Mouse (Mus musculus): ENCODE measurements at regions not wholly inside any gene's neighbourhood (a gene's known extent, or its start where the extent isn't known, plus 50 kb on each side); places are given as distances from the start of the nearest gene placed in this dataset.

DNA sequence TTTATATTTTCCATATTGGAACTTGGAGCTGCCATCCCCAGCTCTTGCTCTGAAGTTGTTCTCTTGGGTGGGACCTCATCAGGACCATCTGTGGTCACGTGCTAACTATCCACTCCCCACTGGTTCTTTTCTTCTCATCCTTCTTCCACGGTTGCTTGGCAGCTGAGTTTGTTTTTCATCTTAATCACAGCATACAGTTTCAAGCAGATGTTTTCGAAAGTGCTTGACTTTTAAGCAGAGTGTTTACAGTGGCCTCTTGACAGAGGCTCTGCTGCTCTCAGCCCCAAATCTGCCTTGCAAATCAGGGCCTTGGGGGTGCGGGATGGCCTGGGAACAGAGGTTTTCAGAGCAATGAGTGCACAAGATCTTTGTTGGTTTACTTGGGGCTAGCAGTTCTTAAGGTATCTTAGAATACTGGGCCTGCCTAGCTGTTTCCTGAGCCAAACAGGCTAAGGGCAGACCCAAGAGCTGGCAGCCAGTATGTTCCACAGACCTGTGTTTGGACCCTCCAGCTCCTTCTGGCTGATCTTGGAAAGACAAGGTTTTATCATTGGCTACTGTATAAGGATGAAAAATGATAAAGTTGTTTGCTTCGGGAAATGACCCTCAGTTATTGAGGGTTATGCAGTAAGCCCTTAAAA lies 113.0 kb upstream of the Sash1 start:
- no peak for DNase-seq (ENCODE audit: low read depth, low spot score)

DNA sequence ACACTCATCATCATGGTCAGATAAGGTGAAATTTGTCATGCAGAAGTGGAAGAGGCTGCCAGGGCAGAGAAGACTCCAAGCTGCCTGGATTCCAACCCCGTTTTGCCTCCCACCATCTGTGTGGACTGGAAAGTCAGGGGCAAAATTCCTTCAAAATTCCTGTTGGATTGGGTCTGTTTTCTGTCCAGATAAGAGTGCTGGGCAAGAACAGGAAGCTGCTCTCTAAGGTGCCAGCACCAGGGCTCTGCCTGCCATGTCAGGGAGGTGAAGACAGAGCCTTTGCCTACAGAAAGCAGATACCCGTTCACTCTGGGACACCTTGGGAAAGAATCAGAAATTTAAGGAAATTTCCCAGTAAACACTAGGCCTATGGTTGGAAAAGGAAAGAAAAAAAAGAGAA lies 112.5 kb upstream of the Sash1 start:
- DNase-seq (ENCODE audit: low read depth, low spot score): no peak

DNA sequence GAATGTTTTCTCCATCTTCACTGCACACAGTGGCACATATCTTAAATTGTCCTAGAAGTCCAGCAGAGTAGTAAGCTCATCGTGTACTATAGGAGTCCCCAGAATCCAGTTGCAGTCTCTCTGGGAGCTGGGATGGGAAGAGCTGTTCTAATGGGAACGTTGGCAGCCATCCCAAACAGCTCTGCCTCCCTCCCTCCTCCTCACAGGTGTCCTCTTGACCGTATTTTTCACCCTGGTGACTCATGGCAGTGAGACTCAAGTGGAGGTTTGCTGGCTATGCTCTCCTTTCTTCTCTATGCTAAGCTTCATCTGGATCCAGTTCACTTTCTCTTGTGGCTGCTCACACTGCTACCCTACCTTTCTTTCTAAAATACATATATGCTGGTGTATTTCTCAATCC lies 109.2 kb upstream of the Sash1 start:
- no peak for DNase-seq (ENCODE audit: low read depth, low spot score)

DNA sequence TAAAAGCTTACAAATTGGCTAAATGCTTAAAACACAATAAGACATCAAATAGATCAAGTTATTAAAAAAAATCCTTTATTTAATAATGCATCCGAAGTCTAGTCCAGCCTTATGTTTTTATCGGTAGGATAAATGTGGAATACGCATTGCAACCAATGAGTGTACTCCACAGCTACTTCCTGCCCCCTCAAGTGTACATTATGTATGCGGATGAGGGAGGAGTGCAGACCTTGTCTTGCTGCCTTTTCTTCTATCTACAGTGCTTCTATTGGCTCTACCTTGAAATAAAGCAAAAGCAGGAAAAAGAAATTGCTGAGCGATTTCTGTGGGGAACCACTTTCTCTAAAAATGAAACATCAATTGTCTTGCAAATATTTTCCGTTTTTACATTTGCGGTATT lies 100.5 kb upstream of the Sash1 start:
- DNase-seq (ENCODE audit: low read depth, low spot score): no peak

DNA sequence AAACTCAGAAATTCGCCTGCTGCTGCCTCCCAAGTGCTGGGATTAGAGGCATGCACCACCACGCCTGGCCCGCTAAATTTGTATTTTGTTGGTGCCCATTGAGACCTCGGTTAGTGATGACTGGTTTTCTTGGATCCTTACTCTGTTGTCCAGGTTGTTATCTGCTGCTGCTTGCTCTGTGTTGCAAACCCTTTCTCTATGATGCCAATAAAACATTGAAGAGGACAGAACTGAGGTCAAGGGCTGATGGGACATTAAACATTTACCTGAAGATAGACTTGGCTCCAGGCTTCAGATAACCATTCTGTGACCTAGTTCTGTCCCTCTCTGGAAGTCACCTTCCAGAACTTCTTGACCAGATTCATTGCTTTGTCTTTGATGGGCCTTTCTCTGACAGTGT lies 97.5 kb upstream of the Sash1 start:
- DNase-seq (ENCODE audit: low read depth, low spot score): no peak

DNA sequence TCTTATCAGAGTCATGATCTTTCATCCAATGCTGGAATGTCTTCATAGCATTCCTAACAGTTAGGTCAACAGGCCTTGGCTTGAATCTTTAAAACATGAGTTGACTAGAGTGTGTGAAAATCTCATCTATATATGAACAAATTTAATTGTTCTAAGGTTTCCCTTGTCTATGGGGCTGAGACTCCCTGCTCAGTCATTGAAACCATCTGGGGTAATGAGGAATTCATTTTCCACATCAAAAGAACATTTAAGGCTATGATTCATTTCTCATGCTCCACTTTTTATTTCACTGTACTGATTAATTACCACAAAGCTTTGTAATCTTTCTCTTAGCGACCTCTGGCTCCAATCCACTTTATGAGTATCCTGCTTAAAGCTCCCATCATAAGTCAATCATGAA lies 94.7 kb upstream of the Sash1 start:
- DNase-seq (ENCODE audit: low read depth, low spot score): no peak

DNA sequence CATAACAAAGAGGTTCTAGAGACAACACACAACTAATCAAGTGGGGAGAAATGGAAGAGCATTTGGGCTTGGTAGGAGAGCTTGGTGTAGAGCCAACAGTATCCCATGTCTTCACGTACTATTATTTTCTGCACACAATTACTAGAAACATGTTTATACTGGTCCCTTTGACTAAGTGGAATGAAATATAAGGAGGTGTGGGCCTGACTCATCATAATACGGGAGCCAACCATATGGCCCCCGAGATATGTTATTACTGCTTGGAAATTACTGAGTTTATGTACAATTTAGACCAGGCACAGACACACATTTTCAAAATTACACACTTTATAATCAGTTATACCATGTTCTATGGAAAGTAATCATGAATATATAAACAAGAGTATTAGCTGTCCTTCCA lies 92.7 kb upstream of the Sash1 start:
- no peak for DNase-seq (ENCODE audit: low read depth, low spot score)

DNA sequence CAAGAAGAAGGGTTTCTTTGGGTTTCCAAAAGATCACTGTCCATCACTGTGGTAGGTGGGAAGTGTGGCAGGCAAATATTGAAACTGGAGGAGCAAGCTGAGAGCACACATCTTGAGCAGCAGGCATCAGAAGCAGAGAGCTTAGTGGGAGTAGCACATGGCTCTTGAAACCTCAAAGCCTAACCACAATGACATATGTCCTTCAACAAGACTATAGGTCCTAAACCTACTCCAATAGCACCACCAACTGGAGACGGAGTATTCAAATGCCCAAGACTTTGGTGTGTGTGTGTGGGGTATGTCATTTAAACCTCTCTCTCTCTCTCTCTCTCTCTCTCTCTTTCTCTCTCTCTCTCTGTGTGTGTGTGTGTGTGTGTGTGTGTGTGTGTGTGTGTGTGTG lies 88.1 kb upstream of the Sash1 start:
- DNase-seq (ENCODE audit: low read depth, low spot score): peak; percentile 33

DNA sequence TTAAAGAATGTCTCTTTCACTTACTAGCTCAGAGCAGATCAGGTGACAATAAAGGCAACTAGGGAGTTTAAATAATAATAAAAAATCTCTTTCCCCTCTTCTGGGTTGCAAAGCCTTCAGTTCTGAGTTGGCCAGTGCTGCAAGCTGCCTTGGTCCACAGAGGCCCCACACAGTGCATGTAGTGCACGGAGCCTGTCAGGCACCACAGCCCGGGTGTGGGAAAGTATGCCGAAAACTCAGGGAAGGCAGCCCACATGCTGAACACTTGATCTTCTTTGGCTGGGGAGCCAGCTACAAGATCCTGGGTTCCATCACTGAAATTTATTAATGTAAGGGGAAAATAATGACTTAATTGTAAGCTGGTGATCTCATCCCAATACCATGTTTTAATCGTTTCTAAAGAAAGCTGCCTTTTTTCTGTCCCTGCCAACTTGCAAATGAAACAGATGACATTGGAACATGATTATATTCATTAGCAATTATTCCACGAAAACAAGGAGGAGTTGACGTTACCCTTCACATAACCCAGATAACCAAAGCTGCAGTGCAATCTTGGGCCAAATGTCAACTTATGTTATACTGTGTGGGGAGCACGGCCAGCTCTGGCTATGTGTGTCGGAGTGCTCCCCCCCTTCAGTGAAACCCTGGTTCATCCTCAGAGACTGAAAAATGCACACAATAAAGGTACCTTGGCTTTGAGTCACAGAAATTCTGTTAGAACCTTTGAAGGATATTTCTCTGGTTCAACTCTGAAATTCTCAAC lies 87.1 kb upstream of the Sash1 start:
- no peak for DNase-seq (ENCODE audit: low read depth, low spot score)

DNA sequence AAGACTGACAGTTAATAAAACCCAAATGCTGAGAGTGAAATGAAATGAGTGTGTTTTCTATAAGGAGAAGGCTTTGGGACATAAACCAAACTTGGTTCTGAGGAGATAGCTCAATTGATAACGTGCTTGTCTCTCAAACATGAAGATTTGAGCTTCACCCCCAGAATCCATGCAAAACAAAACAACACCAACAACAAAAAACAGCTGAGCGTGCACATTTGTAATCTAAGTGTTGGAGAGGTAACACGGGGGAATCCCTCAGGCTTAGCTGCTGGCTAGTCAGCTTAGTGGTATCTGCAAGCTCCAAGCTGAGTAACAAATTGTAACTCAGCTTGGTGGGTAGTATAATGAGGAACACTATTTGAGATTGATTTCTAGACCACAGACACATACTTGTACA lies 84.9 kb upstream of the Sash1 start:
- DNase-seq (ENCODE audit: low read depth, low spot score): no peak

DNA sequence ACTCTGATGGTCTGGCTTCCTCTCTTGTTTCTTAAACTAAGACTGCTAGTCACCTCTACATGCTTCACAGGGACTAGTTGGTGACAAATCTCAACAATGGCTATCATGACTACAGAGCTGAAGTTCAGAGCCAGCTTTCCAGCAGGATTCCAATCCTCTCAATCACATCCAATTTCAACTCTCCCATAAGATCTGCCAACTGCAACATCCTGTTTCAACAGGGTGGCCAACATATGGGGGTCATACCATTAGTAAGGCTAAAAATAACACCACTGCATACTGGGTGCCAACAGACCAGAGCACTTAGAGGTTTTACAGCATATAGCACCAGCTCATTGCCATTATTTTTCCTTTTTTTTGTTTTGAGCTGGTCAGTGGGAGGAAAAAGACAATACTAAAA lies 83.7 kb upstream of the Sash1 start:
- no peak for DNase-seq (ENCODE audit: low read depth, low spot score)

DNA sequence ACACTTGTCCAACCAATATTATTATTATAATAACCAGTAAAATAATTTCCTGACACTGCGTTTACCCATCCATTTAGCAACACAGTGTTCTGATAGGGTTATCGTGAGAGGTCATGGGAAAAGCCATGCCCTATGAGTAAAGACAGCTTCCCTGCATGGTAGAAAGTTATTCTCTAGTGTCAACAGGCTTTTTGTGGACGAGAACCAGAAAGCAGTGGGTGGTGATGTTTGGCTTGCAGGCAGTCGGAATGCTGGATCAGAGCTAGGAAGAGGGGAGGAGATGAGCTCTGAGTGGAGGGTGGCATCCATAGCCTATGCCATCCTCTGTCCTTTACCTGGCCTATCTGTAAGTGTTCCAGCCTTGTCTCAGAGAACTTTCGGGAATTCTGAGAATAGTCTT lies 83.1 kb upstream of the Sash1 start:
- no peak for DNase-seq (ENCODE audit: low read depth, low spot score)

DNA sequence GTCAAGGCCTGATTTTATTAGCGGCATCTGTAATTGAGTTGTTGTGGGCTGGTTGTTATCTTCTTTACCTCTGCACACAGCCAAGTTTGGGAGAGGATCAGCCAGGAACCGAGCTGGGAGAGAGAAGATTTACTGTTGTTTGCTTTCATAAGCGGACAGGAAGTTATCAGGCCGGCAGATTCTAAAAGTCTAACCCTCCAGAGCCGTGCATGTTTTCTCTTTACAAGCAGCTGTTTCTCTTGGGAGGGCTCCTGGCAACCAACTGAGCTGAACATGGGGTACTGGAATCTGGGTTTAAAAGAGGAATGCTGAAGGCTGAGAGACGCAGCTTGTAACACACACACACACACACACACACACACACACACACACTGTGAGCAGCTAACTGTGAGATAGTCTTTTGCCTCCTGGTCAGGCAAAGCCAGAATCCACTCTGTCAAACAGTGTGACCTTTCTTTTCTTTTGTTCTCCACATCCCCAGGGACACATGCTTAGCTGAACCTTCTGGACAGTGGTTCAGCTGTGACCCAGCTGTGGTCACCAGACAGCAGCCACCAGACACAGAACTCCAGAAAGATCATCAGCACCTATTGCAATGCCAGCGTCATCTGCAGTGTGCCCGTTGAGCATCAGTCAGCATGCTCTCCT lies 82.5 kb upstream of the Sash1 start:
- DNase-seq (ENCODE audit: low read depth, low spot score): peak; percentile 35

DNA sequence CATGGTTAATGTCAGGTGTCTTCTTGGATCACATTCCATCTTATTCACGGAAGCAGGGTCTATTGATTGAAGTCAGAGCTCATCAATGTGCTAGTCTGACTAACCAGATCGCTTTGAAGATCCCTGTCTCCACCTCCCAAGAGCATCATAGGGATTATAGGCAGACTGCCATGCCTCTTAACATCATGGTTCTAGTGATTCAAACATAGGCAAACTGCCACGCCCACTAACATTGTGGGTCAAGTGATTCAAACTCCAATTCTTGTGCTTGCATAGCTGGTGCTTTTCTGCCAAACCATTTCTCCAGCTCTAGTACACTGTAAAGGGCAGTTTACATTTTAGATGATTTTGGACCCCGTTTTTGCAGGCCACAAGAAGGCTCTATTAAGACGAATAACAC lies 77.1 kb upstream of the Sash1 start:
- no peak for DNase-seq (ENCODE audit: low read depth, low spot score)

DNA sequence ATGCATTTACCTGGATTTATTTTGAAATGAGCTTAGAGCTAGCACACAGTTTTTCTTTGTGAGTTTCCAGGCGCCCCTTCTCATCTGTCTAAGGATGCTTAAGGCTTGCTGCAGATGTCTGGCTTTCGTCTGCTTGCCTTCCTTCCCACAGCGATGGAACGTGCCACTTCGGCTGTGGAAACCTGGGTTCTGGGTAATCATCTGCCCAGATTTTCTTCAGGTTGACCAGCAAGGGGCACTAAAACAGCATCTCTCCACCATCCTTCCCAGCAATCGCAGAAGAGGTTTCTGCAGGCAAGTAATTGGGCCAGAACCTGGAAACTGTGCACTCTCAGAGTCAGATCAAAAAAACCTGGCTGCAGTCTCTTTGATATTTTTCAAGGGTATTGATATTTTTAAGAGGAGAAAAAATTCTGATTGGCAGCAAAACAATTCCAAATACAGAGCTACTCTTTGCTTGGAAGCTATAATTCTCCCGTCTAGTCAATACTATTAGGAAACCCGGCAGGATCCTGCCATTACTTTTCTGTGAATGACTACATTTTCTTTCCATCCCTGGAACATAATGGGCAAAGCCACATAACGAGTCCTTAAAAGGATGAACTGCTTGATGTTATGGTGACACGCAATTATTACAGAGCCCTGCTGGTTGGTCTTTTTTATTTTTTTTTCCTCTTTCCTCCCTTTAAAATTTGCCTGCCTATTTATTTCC lies 75.2 kb upstream of the Sash1 start:
- peak; percentile 29 for DNase-seq (ENCODE audit: low read depth, low spot score)

DNA sequence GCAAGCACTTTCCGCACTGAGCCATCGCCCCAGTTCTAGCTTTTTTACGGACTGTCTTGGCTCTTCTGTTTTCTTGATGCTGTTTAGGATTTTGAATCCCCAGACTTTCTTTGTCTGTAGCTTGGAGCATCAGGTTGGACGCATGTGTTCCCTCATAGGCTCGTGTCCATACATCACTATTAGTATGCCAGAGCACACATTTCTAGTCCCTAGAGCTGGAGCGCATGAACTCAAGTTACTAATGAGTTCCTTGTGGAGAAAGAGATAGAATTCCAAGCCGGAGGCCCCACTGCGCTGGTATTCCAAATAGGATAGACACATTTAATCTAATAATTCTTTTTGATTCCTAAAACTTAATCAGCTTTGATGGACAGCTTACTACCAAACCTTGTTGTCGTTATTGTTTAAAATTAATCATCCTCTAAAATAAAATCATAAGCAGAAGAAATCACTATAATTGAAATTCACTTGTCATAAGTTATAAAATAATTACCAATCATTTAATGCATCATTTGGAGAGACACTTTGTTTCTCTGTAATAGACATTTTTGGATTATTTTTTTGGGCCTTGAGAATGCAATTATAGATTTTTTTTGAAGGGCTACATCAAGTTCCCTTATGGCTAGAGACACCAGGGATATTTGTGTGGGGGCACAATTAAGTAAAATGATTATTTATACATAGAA lies 74.5 kb upstream of the Sash1 start:
- DNase-seq (ENCODE audit: low read depth, low spot score): peak; percentile 50

DNA sequence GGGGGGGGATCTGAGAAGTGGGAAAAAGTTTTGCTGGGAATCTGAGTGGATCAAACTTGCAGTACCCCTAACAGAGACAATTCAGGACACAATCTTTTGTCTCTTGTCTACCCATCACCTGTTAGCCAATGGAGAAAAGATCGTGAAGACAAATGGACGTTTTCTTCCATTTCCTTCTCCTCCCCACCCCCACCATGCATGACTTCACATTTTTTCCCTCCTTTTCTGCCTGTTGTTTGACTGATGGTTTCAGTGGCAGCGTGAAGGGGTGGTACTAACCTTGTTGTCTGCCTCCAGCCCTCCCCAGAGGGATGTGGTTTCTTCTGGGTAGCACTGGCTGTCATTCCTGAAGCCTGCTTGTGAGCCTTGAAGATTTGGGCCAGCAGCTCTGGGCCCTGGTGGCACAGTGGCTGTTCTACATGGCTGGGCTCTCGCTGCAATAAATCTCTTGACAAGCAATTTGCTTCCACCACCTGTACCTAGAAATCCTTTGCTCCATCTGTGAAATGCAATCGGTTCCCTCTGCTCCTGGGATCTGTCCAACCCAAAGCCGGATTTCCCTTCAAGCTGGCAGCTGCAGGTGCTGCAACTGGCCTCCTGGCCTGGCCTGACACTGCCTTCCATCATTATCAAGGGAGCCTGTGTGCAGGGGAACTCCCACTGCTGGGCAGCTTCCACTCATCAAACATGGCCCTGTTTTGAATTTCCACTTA lies 69.8 kb upstream of the Sash1 start:
- DNase-seq (ENCODE audit: low read depth, low spot score): peak; percentile 75

DNA sequence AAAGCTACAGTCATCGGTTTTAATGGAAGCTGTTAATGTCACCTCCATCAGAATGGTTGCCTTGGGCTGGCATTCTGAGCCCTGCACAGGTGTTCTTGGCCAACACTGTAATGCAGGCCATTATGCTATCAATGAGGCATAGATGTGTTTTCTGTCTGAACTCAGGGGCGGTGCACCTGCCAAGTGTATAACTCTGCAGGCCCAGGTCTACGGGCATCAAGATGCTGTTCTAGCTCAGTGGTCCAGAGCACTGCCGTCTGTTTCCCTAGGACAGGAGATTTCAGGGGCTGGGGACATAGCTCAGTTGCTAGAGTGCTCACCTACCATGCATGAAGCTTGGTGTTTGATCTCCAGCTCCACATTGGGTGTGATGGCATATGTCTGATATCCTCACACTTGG lies 68.1 kb upstream of the Sash1 start:
- no peak for DNase-seq (ENCODE audit: low read depth, low spot score)

DNA sequence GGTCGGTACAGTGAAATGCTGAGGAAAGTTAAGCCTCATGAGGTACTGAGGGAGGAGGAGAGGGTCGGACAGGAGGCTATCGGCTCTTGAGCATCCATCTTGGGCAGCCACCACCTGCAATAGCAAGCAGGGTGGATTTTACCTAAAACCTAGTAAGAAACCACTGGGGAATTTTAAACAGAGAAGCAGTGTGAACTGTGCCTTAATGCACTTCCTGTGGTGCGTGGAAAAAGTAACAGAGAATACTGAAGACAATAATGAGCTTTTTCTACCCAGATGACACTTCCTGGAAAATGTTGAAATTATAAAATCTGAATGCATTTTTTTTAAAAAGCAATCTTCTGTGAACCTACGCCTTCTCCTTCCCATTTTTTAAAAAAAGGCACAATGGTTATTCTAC lies 67.1 kb upstream of the Sash1 start:
- no peak for DNase-seq (ENCODE audit: low read depth, low spot score)

DNA sequence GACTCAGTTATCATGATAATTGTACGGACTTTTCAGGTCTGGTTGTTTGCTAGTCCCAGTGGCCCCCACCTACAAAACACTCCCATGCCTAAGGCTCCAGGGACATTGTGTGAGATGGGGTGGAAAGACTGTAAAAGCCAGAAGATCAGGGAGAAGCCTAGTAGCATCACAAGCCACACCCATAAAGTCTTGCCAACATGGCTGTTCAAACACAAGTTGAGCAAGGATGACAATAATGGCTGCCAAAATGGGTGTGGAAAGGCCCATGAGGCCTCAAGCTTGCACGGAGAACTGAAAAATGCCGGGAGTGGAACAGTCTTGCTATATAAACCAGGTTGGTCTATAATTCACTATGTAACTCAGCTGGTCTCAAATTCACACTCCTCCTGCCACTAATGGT lies 66.1 kb upstream of the Sash1 start:
- DNase-seq (ENCODE audit: low read depth, low spot score): no peak

DNA sequence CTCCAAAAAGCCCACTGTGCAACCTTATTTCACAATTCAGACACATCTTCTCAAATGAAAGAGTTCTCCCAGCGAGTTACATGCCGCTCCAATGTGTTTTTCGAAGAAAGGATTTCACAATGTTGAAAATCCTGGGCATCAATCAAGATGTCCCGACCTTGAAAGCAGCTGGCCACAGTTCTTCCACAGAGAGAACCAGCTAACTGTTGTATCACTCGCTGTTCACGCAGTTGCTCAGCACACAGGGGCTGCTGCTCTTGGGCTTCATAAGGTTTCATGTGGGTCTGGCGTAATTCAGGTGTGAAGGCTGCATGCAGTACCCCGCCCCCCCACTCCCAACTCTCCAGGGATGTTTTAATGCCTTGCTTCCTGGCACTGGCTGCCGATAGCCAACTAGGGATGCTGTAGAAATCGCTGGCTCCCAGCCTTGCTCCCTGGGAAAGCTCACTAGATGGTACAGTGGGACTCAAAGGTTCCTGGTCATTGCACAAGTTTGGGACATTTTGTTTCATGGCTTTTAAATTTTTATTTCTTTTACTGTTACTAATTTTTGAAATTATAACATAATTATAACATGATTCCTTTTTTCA lies 65.5 kb upstream of the Sash1 start:
- no peak for DNase-seq (ENCODE audit: low read depth, low spot score)

Data from forelimb bud, embryonic 11.5 days (tissue).